Mouse (Mus musculus) T-helper 17 cell (primary cell): ENCODE results near the gene Sik2.

Experiments
- in situ Hi-C, 2 experiments: fragments of 300-600 bp; cut with MboI, MseI; formaldehyde crosslinking; loops; 1 replicate in 1 of 2; 2 replicates in 1 of 2; pipeline ENCODE4 v1.15.1; 2025; ENCODE audit warnings: high pct_unique_total_duplicates in 2 of 2

Sik2 gene

GRCm38 (mm10) chr9:50847606-50848368 lies 161.1 kb downstream of the Sik2 start:
- in situ Hi-C loops, result loop anchor here in 1 of 2 experiments (10.0 kb wide), 1 partner anchor 447 kb away; no protein-coding TSS in a partner anchor

- in situ Hi-C loops, result loop anchor here in 1 of 2 experiments (10.0 kb wide), 1 partner anchor 448 kb away; no protein-coding TSS in a partner anchor
Observed at GRCm38 (mm10) chr9:50847133-50847532, 161.7 kb downstream of the Sik2 start.

- in situ Hi-C loops, result loop anchor here in 1 of 2 experiments (10.0 kb wide), 1 partner anchor 449 kb away; no protein-coding TSS in a partner anchor
Observed at GRCm38 (mm10) chr9:50845547-50845946, 163.3 kb downstream of the Sik2 start.

- in situ Hi-C loops, result loop anchor here in 1 of 2 experiments (10.0 kb wide), 1 partner anchor 450 kb away; no protein-coding TSS in a partner anchor
Observed at GRCm38 (mm10) chr9:50845081-50845480, 163.8 kb downstream of the Sik2 start, which contains the start of gene Ppp2r1b. Gene Ppp2r1b, plus strand, starts transcription at chr9:50845301.
